Mouse (Mus musculus): ENCODE measurements at regions not wholly inside any gene's neighbourhood (a gene's known extent, or its start where the extent isn't known, plus 50 kb on each side); places are given as distances from the start of the nearest gene placed in this dataset.

DNA sequence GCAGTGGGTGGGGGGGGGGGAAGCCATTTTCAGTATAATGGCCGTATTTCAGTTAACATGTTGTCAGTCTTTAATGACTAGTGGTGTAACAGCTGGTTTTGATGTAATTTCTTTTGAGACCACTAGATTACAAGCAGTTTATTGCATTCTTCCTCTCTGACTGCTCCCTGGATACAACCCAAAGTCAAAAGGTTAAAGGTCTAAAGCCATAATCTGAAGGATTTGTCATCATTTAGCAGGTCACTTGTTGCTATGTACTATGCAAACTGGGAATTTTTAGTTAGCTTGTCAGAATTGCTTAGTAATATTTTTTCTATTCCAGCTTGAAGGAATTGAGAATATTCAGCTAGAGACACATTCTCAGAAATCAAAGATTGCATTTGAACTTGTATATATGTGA lies 403.4 kb downstream of the Tmem161b start:
- TF ChIP-seq POLR2A (IDR thresholded peaks at IDR 0.05; ENCODE audit: extremely low read depth, insufficient read depth, low read length) = no peak
- TF ChIP-seq CTCF (IDR thresholded peaks at IDR 0.05; ENCODE audit: low read depth, low read length) = no peak
- H3K4me1 ChIP-seq (ENCODE audit: control insufficient read depth, insufficient read depth, low read length) = no peaks in the 10 kb centered on the region
- no peak for DNase-seq (ENCODE audit: extremely low read depth, low read depth, low spot score)
- H3K4me3 ChIP-seq (ENCODE audit: insufficient read depth, low read depth, low read length) = no peak overlapping the region
- H3K36me3 ChIP-seq (ENCODE audit: control insufficient read depth, insufficient read depth, low read length) = no peaks in the 10 kb centered on the region
- 68% methylated on average over 1 of the region's 1 CpGs for WGBS
- H3K27me3 ChIP-seq (ENCODE audit: control insufficient read depth, insufficient read depth, low read length) = no peaks in the 10 kb centered on the region
- no peaks in the 10 kb centered on the region for H3K79me2 ChIP-seq (ENCODE audit: control insufficient read depth, insufficient read depth, low read length)
- H3K9ac ChIP-seq (ENCODE audit: low read depth, low read length) = no peak overlapping the region
- no peak overlapping the region for H3K27ac ChIP-seq (replicated peaks; ENCODE audit: insufficient read depth, low read depth, low read length)

DNA sequence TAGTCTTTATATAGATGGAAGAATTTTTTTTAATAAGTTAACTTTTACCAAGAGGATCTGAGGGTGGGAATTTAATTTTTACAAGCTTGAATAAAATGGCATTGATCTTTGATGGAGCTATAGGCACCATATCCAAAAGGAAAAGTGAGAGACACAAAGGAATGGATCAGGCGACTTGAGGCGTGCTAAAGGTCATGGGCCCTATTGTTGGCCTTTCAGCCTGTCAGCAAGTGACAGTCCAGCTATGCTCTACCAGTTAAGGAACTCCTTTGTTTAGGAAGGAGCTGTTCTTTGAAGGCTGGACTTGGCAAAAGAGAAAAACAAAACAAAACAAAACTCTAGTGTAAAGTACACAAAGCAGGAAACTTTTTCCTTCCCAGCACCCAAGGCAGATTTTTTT lies 403.8 kb downstream of the Tmem161b start:
- no peaks in the 10 kb centered on the region for H3K79me2 ChIP-seq (ENCODE audit: control insufficient read depth, insufficient read depth, low read length)
- no peaks in the 10 kb centered on the region for H3K4me1 ChIP-seq (ENCODE audit: control insufficient read depth, insufficient read depth, low read length)
- no peak for DNase-seq (ENCODE audit: extremely low read depth, low read depth, low spot score)
- no peaks in the 10 kb centered on the region for H3K27me3 ChIP-seq (ENCODE audit: control insufficient read depth, insufficient read depth, low read length)
- H3K36me3 ChIP-seq (ENCODE audit: control insufficient read depth, insufficient read depth, low read length) = no peaks in the 10 kb centered on the region
- no peak for TF ChIP-seq CTCF (IDR thresholded peaks at IDR 0.05; ENCODE audit: low read depth, low read length)
- H3K27ac ChIP-seq (replicated peaks; ENCODE audit: insufficient read depth, low read depth, low read length) = no peak overlapping the region
- 65% methylated on average over 2 of the region's 2 CpGs for WGBS
- no peak overlapping the region for H3K4me3 ChIP-seq (ENCODE audit: insufficient read depth, low read depth, low read length)
- H3K9ac ChIP-seq (ENCODE audit: low read depth, low read length) = no peak overlapping the region

DNA sequence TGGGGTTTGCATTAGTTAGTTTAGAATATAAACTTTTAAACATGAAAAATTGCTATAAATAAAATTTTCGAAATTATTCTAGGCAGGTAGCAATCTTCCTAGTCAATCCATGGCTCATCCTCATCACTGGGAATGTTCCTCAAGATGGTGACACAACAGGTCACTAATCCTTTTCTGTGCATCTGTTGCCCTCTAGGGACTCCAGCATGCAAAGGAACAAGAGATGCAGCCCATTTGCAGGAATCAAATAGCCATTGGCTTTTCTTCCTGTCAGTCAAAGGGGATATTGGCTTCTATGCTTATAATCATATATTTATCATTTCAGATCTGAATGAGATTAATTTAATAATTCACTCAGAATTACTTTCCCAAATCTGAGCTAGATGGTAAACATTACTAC lies 404.3 kb downstream of the Tmem161b start:
- DNase-seq (ENCODE audit: extremely low read depth, low read depth, low spot score) = no peak
- 40% methylated on average over 1 of the region's 1 CpGs for WGBS
- Histone ChIP-seq H3K27me3 (ENCODE audit: control insufficient read depth, insufficient read depth, low read length) (no peaks in the 10 kb centered on the region), H3K79me2 (ENCODE audit: control insufficient read depth, insufficient read depth, low read length) (no peaks in the 10 kb centered on the region), H3K4me3 (ENCODE audit: insufficient read depth, low read depth, low read length) (no peak overlapping the region), H3K27ac (replicated peaks; ENCODE audit: insufficient read depth, low read depth, low read length) (no peak overlapping the region), H3K4me1 (ENCODE audit: control insufficient read depth, insufficient read depth, low read length) (no peaks in the 10 kb centered on the region), H3K9ac (ENCODE audit: low read depth, low read length) (no peak overlapping the region), H3K36me3 (ENCODE audit: control insufficient read depth, insufficient read depth, low read length) (no peaks in the 10 kb centered on the region)
- TF ChIP-seq CTCF (IDR thresholded peaks at IDR 0.05; ENCODE audit: low read depth, low read length) (no peak), POLR2A (IDR thresholded peaks at IDR 0.05; ENCODE audit: extremely low read depth, insufficient read depth, low read length) (no peak)

DNA sequence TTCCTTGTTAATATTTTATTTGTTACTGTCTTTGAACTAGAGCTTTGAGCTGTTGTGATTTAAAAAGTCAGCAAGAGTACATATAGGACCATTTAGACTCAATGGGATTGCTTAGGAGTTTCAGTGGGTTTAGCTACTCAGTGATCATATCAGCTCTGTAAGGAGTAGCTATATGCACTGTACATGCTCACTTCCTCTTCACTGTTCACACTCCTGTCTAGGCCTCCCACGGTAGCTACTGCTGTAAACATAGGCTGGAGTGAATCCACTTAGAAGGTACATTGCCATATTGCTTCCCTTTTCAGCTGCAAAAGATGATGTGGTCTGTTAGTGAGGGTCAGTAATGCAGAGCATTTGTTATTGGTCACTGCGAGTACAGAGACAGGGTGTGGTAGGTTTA lies 408.6 kb downstream of the Tmem161b start:
- 80% methylated on average over 2 of the region's 2 CpGs for WGBS
- H3K27ac ChIP-seq (replicated peaks; ENCODE audit: insufficient read depth, low read depth, low read length) = no peak overlapping the region
- DNase-seq (ENCODE audit: extremely low read depth, low read depth, low spot score) = no peak

DNA sequence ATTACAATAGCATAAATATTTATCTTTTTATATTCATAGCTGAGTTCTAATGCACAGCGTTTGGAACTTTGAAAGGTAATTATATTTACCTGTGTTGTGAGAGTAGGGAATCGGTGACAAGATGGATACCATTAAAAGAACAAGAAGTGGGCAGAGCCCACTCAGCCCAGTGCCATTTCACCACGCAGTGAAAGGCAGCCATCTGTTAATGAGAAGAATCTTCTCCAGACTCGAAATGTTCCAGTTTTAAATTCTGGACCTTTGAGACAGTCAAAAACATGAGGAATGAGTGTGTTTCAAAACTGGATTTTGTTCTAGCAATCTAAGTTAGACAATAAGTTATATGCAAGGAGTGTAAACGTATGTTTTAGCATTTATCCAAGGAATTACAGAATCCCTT lies 410.4 kb downstream of the Tmem161b start:
- Histone ChIP-seq H3K27me3 (ENCODE audit: control insufficient read depth, insufficient read depth, low read length) (no peaks in the 10 kb centered on the region), H3K4me3 (ENCODE audit: insufficient read depth, low read depth, low read length) (no peak overlapping the region), H3K27ac (replicated peaks; ENCODE audit: insufficient read depth, low read depth, low read length) (no peak overlapping the region), H3K79me2 (ENCODE audit: control insufficient read depth, insufficient read depth, low read length) (no peaks in the 10 kb centered on the region), H3K36me3 (ENCODE audit: control insufficient read depth, insufficient read depth, low read length) (no peaks in the 10 kb centered on the region), H3K9ac (ENCODE audit: low read depth, low read length) (no peak overlapping the region), H3K4me1 (ENCODE audit: control insufficient read depth, insufficient read depth, low read length) (no peaks in the 10 kb centered on the region)
- TF ChIP-seq CTCF (IDR thresholded peaks at IDR 0.05; ENCODE audit: low read depth, low read length) = no peak
- TF ChIP-seq POLR2A (IDR thresholded peaks at IDR 0.05; ENCODE audit: extremely low read depth, insufficient read depth, low read length) = no peak
- DNase-seq (ENCODE audit: extremely low read depth, low read depth, low spot score) = no peak
- WGBS = 63% methylated on average over 5 of the region's 5 CpGs

More for the DNA sequence above, 408.6 kb downstream of the Tmem161b start:
- Histone ChIP-seq H3K4me1 (ENCODE audit: control insufficient read depth, insufficient read depth, low read length) (no peaks in the 10 kb centered on the region), H3K27me3 (ENCODE audit: control insufficient read depth, insufficient read depth, low read length) (no peaks in the 10 kb centered on the region), H3K9ac (ENCODE audit: low read depth, low read length) (no peak overlapping the region), H3K4me3 (ENCODE audit: insufficient read depth, low read depth, low read length) (no peak overlapping the region), H3K36me3 (ENCODE audit: control insufficient read depth, insufficient read depth, low read length) (no peaks in the 10 kb centered on the region), H3K79me2 (ENCODE audit: control insufficient read depth, insufficient read depth, low read length) (no peaks in the 10 kb centered on the region)
- TF ChIP-seq POLR2A (IDR thresholded peaks at IDR 0.05; ENCODE audit: extremely low read depth, insufficient read depth, low read length) = no peak
- no peak for TF ChIP-seq CTCF (IDR thresholded peaks at IDR 0.05; ENCODE audit: low read depth, low read length)

DNA sequence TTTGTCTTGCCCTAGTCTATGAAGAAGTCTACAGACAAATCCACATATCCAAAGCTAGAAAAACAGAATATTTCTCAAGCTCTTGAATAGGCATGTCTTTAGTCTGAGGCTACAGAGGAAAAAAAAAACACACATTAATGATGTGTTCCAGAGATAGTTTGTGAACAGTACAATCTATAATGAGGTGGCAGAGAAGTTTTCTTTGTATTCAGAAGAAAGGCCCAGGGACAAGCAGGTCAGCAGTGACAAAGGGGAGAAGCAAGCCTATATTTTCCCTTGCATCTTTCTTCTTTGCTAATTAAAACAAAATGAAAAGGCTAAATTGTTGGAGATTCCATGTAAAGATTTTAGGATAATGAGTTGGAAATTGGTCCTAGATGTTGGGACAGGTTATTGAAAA lies 414.7 kb downstream of the Tmem161b start:
- no peak for DNase-seq (ENCODE audit: extremely low read depth, low read depth, low spot score)
- Histone ChIP-seq H3K4me3 (ENCODE audit: insufficient read depth, low read depth, low read length) (no peak overlapping the region), H3K36me3 (ENCODE audit: control insufficient read depth, insufficient read depth, low read length) (no peaks in the 10 kb centered on the region), H3K27me3 (ENCODE audit: control insufficient read depth, insufficient read depth, low read length) (no peaks in the 10 kb centered on the region), H3K27ac (replicated peaks; ENCODE audit: insufficient read depth, low read depth, low read length) (no peak overlapping the region), H3K79me2 (ENCODE audit: control insufficient read depth, insufficient read depth, low read length) (no peaks in the 10 kb centered on the region), H3K9ac (ENCODE audit: low read depth, low read length) (no peak overlapping the region), H3K4me1 (ENCODE audit: control insufficient read depth, insufficient read depth, low read length) (no peaks in the 10 kb centered on the region)
- TF ChIP-seq POLR2A (IDR thresholded peaks at IDR 0.05; ENCODE audit: extremely low read depth, insufficient read depth, low read length) = no peak

Measured in liver, adult 2 months (tissue).